Mouse (Mus musculus): ENCODE results near the gene Trim50.

The Trim50 gene

GRCm38 (mm10) chr5:135369787-135370654 lies 16.9 kb downstream of the Trim50 start, which contains the start of gene Nsun5:
Gene Nsun5 (plus strand): TSS chr5:135369953.
- DNase-seq (ENCODE audit: low spot score): peak; percentile 98

- DNase-seq (ENCODE audit: low spot score): no peak
Measured at GRCm38 (mm10) chr5:135371195-135371594, 18.1 kb downstream of the Trim50 start.

DNA sequence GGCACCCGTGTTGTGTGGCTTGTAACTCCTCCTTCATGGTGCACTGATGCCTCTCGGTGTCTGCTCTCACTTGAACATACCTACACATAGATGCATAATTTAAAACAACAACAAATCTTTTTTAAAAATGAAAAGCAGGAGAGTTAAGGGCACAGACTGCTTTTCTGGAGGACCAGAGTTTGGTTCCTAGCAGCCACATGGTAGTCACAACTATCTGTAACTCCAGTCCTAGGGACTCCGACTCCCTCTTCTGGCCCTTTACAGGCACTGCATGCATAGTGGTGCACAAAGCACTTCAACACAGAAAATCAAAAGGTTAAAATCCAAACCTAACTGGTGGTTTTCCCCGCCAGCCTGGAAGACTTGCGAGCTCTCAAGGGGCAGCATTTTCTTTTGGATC lies 20.5 kb downstream of the Trim50 start:
- DNase-seq (ENCODE audit: low spot score): no peak

GRCm38 (mm10) chr5:135375167-135375566 lies 22.1 kb downstream of the Trim50 start:
- peak; percentile 78 for DNase-seq (ENCODE audit: low spot score)

DNA sequence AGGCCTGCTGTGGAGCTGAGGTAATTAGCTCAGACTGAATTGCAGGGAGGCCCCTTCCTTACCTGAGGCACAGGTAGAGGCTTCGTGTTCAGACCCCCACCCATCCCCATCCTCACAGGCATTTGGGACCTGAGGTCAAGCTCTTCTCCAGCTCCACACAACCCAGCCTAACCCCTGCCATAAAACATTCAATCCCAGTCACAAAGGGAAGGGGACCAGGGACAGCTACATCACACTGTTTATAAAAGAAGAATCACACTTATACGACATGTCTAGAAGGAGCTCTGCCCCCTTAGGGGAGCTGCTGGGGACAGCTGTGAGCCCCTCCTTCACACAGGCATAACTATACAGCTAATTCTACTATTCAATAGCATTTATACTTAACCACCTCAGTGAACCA lies 23.2 kb downstream of the Trim50 start:
- no peak for DNase-seq (ENCODE audit: low spot score)

- DNase-seq (ENCODE audit: low spot score): no peak
Measured at GRCm38 (mm10) chr5:135380681-135381080, 27.6 kb downstream of the Trim50 start.

- DNase-seq (ENCODE audit: low spot score): no peak
Measured at GRCm38 (mm10) chr5:135381356-135381925, 28.3 kb downstream of the Trim50 start.

DNA sequence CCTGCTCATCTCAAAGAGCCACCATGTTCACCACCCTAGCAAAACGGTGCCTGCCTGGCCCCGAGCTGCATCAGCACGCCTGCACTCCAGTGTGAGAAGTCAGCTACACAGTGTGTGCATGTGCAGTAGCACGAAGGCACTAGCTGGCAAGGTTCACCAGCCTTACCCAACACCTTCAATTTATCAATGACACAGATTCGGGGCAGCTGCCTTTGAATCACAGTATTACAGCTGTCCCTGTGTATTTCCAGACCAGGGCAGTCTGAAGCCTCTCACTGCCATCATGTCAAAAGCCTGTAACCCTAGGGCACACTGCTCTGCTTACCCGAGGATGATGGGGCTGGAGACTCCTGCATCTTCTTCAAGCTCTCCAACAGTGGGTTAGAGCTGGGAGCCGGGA lies 29.7 kb downstream of the Trim50 start:
- no peak for DNase-seq (ENCODE audit: low spot score)

GRCm38 (mm10) chr5:135383771-135384170 lies 30.7 kb downstream of the Trim50 start:
- no peak for DNase-seq (ENCODE audit: low spot score)

GRCm38 (mm10) chr5:135394004-135394823 lies 41.1 kb downstream of the Trim50 start, which contains the start of gene Pom121:
Gene Pom121 (minus strand): TSS chr5:135394546.
- peak; percentile 90 for DNase-seq (ENCODE audit: low spot score)

DNA sequence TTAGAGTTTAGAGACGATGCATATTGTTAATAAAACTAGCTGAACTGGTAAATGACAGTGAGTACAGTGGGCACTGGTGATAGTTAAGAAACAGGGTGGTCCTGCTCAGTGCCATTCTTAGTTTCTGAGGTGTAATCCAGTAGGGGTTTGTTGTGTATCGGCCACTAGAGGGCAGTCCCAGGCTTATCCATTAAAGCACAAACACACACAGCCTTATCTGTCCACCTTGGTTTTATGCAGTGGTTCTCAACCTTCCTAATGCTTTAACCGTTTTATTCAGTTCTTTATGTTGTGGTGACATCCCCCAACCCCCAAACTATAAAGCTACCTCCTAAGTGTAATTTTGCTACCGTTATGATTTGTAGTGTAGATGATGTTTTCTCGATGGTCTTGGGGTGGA lies 42.7 kb downstream of the Trim50 start:
- no peak for DNase-seq (ENCODE audit: low spot score)

GRCm38 (mm10) chr5:135399382-135399781 lies 46.3 kb downstream of the Trim50 start:
- DNase-seq (ENCODE audit: low spot score): peak; percentile 66

DNA sequence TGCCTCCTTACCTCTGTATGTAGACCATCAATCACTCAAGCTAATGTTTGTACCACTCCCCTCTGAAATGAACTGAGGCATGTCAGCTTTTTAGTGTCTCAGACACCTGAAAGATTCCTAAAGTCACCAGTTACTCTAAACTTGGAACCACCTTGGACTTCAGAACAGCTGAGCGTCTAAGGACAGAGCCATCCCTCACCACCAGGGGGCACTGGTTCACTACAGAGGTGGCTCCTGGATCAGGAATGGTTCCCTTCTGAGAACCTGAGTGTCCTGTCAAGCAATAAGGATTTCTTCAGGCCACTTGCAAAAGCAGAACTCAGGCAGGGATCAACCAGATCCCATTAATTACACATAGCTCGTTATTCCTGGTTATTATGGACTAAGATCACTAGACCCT lies 47.1 kb downstream of the Trim50 start:
- DNase-seq (ENCODE audit: low spot score): peak; percentile 95

- no peak for DNase-seq (ENCODE audit: low spot score)
Measured at GRCm38 (mm10) chr5:135404623-135405022, 51.5 kb downstream of the Trim50 start.

GRCm38 (mm10) chr5:135405437-135405836 lies 52.3 kb downstream of the Trim50 start:
- DNase-seq (ENCODE audit: low spot score): no peak

DNA sequence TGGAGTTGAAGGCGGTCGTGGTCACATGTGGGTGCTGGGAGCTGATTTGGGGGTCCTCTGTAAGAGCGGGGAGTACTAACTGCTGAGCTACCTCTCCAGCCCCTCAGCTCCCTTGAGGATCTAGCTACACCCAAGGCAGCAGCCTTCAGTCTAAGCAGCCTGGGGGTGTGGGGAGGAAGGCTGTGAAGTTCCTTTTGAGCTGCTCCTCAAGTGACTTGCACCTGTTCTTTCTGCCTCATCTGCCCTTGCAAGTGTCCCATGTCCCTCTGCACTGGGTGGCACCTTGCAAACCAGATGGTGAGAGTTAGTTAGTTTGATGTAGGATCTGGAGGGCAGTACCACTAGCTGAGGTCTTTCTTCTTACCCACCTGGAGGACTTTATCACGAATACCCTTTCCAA lies 55.0 kb downstream of the Trim50 start:
- no peak for DNase-seq (ENCODE audit: low spot score)

DNA sequence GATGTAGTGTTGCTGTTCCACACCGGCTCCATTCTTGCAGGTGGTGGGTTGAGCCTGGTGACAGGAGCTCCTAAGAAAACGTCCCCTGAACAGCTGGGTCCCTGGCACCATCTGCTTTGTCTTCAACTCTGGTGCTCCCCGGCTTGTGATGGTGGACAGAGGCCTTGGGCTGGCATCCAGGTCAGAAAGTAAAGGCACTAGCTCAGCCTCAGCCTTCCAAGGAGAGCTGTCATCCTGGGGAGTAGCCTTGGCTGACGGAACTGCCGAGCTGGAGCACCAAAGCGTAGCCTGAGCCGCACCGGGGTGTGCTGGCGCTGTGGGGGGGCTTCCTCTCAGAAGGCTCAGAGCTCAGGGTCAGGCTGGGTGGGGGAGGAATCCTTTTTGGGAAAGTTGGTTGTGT lies 57.2 kb downstream of the Trim50 start:
- no peak for DNase-seq (ENCODE audit: low spot score)
